Mouse (Mus musculus) megakaryocyte progenitor cell, adult 5-6 weeks (primary cell): ENCODE results near the gene Hecw1. TPM values are rescaled to one million over a fixed set of nuclear protein-coding genes. Genes with fewer than 3 reads are reported as not detected.
"Not testable (repeated sequence)": the region's sequence is repeated elsewhere in the genome, so short reads cannot be mapped to it uniquely, and the experiment has no call there.

ENCODE experiments used
- ATAC-seq: replicated peaks from 2 replicates; pipeline ENCODE4 v1.8.0; 2016; ENCODE audit warnings: mild to moderate bottlenecking, moderate TSS enrichment, inconsistent platforms; ENCODE audit not compliant: poor library complexity
- total RNA-seq, 2 experiments: library from RNA; stranded (forward) in 1 of 2; stranded (reverse) in 1 of 2; fragments of 157-497, 149-512 nt in 1 of 2; fragments of 200-1000 nt in 1 of 2; gene quantifications; 2 replicates each; pipeline versions ENCODE4 v1.2.3 to v1.2.4; 2015 to 2017

Gene Hecw1
- total RNA-seq, 2 experiments from 2014 or later, result not detected

- ATAC-seq, result no peak
These were observed 148.6 kb downstream of the Hecw1 start for GRCm38 (mm10) chr13:14374470-14374869.

DNA sequence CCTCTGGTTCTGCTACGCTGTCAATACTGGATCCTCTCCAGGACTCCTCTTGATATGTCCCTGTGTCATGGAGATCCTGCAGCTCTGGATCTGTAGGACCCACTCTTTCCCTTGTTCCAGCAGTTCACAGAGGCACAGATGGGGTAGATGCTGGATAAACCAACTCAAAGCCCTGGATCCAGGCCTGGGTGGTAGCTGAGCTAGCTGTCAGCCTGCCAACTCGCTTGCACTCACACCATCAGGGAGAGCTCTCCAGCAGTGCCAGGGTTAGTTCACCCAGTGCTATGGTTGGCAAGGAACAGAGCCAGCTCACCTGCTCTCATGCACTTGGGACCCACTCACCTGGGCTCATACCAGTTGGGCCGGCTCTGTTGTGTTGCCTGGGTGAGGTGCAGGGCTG lies 157.5 kb downstream of the Hecw1 start:
- ATAC-seq, result no peak

DNA sequence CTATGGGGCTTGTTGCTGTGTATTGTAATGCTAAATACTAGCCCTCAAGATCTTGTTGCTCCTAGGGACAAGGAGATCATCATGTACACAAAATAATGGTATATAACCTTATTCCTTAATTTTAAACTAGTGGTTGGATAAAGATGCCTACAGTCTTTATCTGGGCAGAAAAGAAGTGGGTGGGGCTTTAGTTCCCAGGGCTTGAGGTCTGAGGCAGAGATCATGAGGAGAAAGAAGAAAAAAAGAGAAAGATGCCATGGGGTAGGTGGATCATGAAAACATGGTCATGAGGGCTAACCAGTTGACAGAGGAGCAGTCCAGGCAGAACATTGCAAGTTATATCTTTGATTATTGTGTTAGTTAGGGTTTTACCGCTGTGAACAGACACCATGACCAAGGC lies 195.8 kb downstream of the Hecw1 start:
- no peak for ATAC-seq

- 0 out of 2 replicates have a peak, but pooled peaks have one; percentile 44 for ATAC-seq
These were observed 216.4 kb downstream of the Hecw1 start for GRCm38 (mm10) chr13:14306617-14307016.

DNA sequence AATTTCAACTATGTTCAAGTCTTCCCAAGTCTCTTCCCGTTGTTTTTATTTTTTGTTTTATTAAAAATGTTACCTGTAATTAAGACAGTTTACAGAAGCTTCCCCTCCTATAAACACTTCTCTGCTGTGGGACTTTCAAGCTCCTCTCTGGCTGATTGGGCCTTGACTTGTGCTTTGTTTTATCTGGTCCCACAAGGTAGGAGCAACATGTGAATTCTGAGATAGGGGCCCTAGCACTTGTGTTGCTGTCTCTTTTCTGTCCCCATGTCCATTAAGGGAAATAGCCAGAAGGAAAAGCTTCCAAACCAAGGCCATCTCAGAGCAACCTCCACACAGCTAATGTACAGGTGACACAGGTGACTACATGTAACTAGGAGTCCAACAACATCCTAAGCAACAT lies 218.9 kb downstream of the Hecw1 start:
- no peak for ATAC-seq

- ATAC-seq, result no peak
These were observed 220.1 kb downstream of the Hecw1 start for GRCm38 (mm10) chr13:14302921-14303320.

DNA sequence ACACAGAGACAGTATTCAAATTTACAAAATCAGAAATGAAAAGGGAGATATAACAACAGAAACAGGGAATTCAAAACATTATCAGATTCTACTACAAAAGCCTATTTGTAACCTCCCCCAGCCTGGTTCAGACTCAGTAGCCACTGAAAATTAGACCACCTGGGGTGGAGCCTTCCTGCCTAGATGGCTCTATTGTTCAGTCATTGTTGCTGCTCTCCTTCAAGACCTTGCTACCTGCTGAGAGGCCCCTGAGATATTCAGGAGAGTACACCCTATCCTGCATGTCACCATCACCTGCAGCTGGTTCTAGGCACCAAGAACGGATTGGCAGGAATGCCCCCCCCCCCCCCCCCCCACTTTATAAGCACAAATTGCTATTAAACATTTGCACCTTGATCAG lies 233.0 kb downstream of the Hecw1 start:
- ATAC-seq, result no peak

- ATAC-seq, result no peak
These were observed 251.6 kb downstream of the Hecw1 start for GRCm38 (mm10) chr13:14271476-14271875.

DNA sequence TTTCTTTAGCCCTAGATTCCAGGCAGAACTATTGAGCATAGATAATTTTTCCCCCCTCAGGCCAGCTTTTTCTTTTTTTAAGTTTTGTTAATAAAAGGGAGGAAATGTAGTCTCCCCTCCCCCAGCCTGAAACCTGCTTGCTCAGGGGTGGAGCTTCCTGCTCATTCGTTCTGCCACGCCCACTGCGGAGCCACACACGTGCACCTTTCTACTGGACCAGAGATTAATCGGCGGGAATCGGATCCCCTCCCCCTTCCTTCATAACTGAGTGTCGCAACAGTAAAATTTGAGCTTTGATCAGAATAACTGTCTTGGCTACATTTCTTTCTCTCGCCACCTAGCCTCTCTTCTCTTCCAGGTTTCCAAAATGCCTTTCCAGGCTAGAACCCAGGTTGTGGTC lies 262.1 kb downstream of the Hecw1 start:
- not testable (repeated sequence) for ATAC-seq

GRCm38 (mm10) chr13:14245946-14246345 lies 277.1 kb downstream of the Hecw1 start:
- ATAC-seq, result no peak

DNA sequence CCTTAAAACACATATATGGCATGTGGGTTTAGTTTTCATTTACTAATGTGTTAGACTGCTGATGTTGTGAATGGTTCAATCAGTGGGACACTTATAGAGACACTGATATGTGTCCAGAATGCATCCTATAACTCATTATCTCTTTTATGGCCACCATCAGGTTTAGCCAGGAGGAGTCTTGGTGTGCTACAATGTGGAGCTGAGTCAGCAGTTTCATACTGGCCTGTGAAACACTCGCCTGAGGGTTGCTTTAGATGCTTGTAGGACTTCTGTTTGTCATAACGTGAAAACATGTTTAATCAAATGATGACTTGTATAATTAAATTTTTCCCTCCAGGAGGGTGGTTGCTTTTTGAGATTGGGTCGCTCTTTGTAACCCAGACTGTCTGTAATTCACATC lies 343.4 kb downstream of the Hecw1 start:
- ATAC-seq, result no peak

DNA sequence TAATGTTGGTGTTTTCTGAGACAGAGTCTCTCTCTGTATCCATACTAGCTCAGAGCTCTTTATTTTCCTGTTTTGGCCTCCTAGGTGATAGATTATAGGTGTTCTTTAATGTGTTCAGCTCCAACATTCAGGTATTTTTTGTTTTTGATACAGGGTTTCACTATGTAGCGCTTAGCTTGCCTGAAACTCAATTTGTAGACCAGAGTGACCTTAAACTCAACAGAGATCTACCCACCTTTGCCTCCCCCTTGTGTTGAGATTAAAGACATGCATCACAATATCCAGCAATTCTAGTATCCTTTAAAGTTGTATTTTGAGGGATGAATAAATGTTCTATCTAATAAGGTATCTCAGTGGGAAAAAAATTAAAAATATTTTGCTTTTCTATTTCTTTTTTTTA lies 345.0 kb downstream of the Hecw1 start:
- peak; percentile 77 for ATAC-seq

Other genes starting within 250 kb of the Hecw1 start
- gene Mrpl32, start 89.9 kb upstream of the Hecw1 start, total RNA-seq (2015), result 71.8 and 88.0 TPM in 2 replicates
- 97.2 and 102 TPM in 2 replicates for gene Mrpl32, start 89.9 kb upstream of the Hecw1 start, total RNA-seq (2017)
- gene Psma2, start 90.0 kb upstream of the Hecw1 start, total RNA-seq (2015), result 148 and 152 TPM in 2 replicates
- 109 and 114 TPM in 2 replicates for gene Psma2, start 90.0 kb upstream of the Hecw1 start, total RNA-seq (2017)
- 8.0 and 9.6 TPM in 2 replicates for gene AW209491, start 106.9 kb upstream of the Hecw1 start, total RNA-seq (2015)
- gene AW209491, start 106.9 kb upstream of the Hecw1 start, total RNA-seq (2017), result 16.7 and 27.8 TPM in 2 replicates